Mouse (Mus musculus) hindbrain, embryonic 11.5 days (tissue): Measurements from ENCODE around the gene Ovca2. TPM values are rescaled to one million over a fixed set of nuclear protein-coding genes. Genes with fewer than 3 reads are reported as not detected.

Experiments used
- ATAC-seq: fragments of 200-750 bp; cut with Nextera tagmentation; 2 replicates; pipeline ENCODE4 v1.8.0; 2017; ENCODE audit warnings: mild to moderate bottlenecking, moderate TSS enrichment, moderate library complexity; ENCODE audit not compliant: low FRiP score
- DNase-seq: peaks from one replicate; pipeline ENCODE4 v3.0.0-alpha.2; 2015; ENCODE audit warnings: low spot score
- H3K27ac ChIP-seq: fragments of 300-500 bp; sonication (generic); 2 replicates; pipeline ENCODE4 v1.5.1; 2014; ENCODE audit warnings: mild to moderate bottlenecking, low read depth, low read length
- H3K27me3 ChIP-seq: fragments of 300-500 bp; sonication (generic); 2 replicates; pipeline ENCODE4 v1.6.1; 2014; ENCODE audit warnings: mild to moderate bottlenecking, low read length, moderate library complexity, mixed read lengths; ENCODE audit not compliant: control insufficient read depth, insufficient read depth
- H3K36me3 ChIP-seq: fragments of 300-500 bp; sonication (generic); 2 replicates; pipeline ENCODE4 v1.6.1; 2014; ENCODE audit warnings: mild to moderate bottlenecking, low read length, moderate library complexity, mixed read lengths; ENCODE audit not compliant: control insufficient read depth, insufficient read depth
- H3K4me1 ChIP-seq: fragments of 300-500 bp; sonication (generic); replicated peaks from 2 replicates; pipeline ENCODE4 v1.6.1; 2014; ENCODE audit warnings: low read length, mixed read lengths; ENCODE audit not compliant: control insufficient read depth, insufficient read depth
- H3K4me2 ChIP-seq: fragments of 300-500 bp; sonication (generic); replicated peaks from 2 replicates; pipeline ENCODE4 v1.6.1; 2014; ENCODE audit warnings: mild to moderate bottlenecking, low read depth, low read length
- H3K4me3 ChIP-seq: fragments of 300-500 bp; sonication (generic); 2 replicates; pipeline ENCODE4 v1.5.1; 2014; ENCODE audit warnings: low read depth, low read length
- H3K9ac ChIP-seq: fragments of 300-500 bp; sonication (generic); 2 replicates; pipeline ENCODE4 v1.6.1; 2014; ENCODE audit warnings: low read depth, low read length
- H3K9me3 ChIP-seq: fragments of 300-500 bp; sonication (generic); 2 replicates; pipeline ENCODE4 v1.6.1; 2016; ENCODE audit warnings: low read length; ENCODE audit not compliant: control insufficient read depth
- WGBS: fragments of 180-500 bp; shearing (Covaris S2); extraction: QIAGEN DNeasy Blood & Tissue Kit; methylation state at CpG from one replicate; pipeline ENCODE4 v1.1.7; 2014; 5-methylcytosine and 5-hydroxymethylcytosine counted together
- polyA plus RNA-seq: library from polyadenylated mRNA; unstranded; fragments of >200 nt; fragmentation: Nextera tagmentation; extraction: Ambion mirVana; gene quantifications from 2 replicates; pipeline ENCODE4 v1.2.1, GENCODE M21; 2014

Gene Ovca2
- polyA plus RNA-seq, 1 experiment from 2014 or later: 31.0 TPM

GRCm38 (mm10) chr11:75200935-75201334 lies 22.3 kb upstream of the Ovca2 start:
- no peak for ATAC-seq
- H3K9ac ChIP-seq: no peak overlapping the region
- H3K4me2 ChIP-seq: no peak overlapping the region
- no peak overlapping the region for H3K4me3 ChIP-seq
- H3K36me3 ChIP-seq: no peaks in the 10 kb centered on the region
- no peaks in the 10 kb centered on the region for H3K9me3 ChIP-seq
- no peak for DNase-seq
- 92% methylated on average over 12 of the region's 12 CpGs for WGBS
- no peak overlapping the region for H3K27ac ChIP-seq
- H3K4me1 ChIP-seq: 0 out of 2 replicates have a peak, but pooled peaks cover 2% of the 10 kb centered on the region
- peaks cover 15% of the 10 kb centered on the region for H3K27me3 ChIP-seq

- Histone ChIP-seq H3K27ac (no peak overlapping the region), H3K9me3 (no peaks in the 10 kb centered on the region), H3K4me2 (no peak overlapping the region), H3K4me3 (no peak overlapping the region), H3K4me1 (peaks cover 2% of the 10 kb centered on the region; the same call in 1 of the 2 replicates), H3K9ac (no peak overlapping the region), H3K27me3 (peaks cover 25% of the 10 kb centered on the region), H3K36me3 (no peaks in the 10 kb centered on the region)
- no peak for DNase-seq
- ATAC-seq: no peak
- WGBS: 88% methylated on average over 5 of the region's 5 CpGs
These were observed 21.3 kb upstream of the Ovca2 start for GRCm38 (mm10) chr11:75199951-75200350.

GRCm38 (mm10) chr11:75198792-75199191 lies 20.2 kb upstream of the Ovca2 start:
- DNase-seq (no peak), ATAC-seq (no peak)
- peaks cover 36% of the 10 kb centered on the region for H3K27me3 ChIP-seq
- peaks cover 5% of the 10 kb centered on the region for H3K4me1 ChIP-seq
- H3K27ac ChIP-seq: no peak overlapping the region
- H3K36me3 ChIP-seq: no peaks in the 10 kb centered on the region
- H3K4me2 ChIP-seq: no peak overlapping the region
- no peaks in the 10 kb centered on the region for H3K9me3 ChIP-seq
- no peak overlapping the region for H3K4me3 ChIP-seq
- H3K9ac ChIP-seq: no peak overlapping the region
- WGBS: 61% methylated on average over 4 of the region's 4 CpGs

- no peak for DNase-seq
- Histone ChIP-seq H3K4me1 (peaks cover 7% of the 10 kb centered on the region), H3K4me2 (no peak overlapping the region), H3K27me3 (peaks cover 44% of the 10 kb centered on the region), H3K36me3 (no peaks in the 10 kb centered on the region), H3K4me3 (no peak overlapping the region), H3K9me3 (no peaks in the 10 kb centered on the region), H3K27ac (no peak overlapping the region), H3K9ac (no peak overlapping the region)
- ATAC-seq: no peak
- 30% methylated on average over 7 of the region's 7 CpGs for WGBS
These were observed 19.3 kb upstream of the Ovca2 start for GRCm38 (mm10) chr11:75197956-75198355.

GRCm38 (mm10) chr11:75196131-75196530 lies 17.5 kb upstream of the Ovca2 start:
- H3K27me3 ChIP-seq: peaks cover 61% of the 10 kb centered on the region

GRCm38 (mm10) chr11:75194850-75195461 lies 16.3 kb upstream of the Ovca2 start:
- H3K9ac ChIP-seq: no peak overlapping the region
- peak overlapping the region; percentile 73 for H3K4me2 ChIP-seq
- no peaks in the 10 kb centered on the region for H3K36me3 ChIP-seq
- H3K4me3 ChIP-seq: peak overlapping the region; percentile 41
- ATAC-seq: no peak
- peaks cover 60% of the 10 kb centered on the region for H3K27me3 ChIP-seq
- no peaks in the 10 kb centered on the region for H3K9me3 ChIP-seq
- under 1% methylated on average over 39 of the region's 39 CpGs for WGBS
- H3K27ac ChIP-seq: no peak overlapping the region
- DNase-seq: peak; percentile 72
- peaks cover 7% of the 10 kb centered on the region for H3K4me1 ChIP-seq

More at GRCm38 (mm10) chr11:75196131-75196530, 17.5 kb upstream of the Ovca2 start:
- ATAC-seq: no peak
- H3K36me3 ChIP-seq: no peaks in the 10 kb centered on the region
- no peaks in the 10 kb centered on the region for H3K9me3 ChIP-seq
- H3K4me1 ChIP-seq: peaks cover 7% of the 10 kb centered on the region
- no peak overlapping the region for H3K4me2 ChIP-seq
- 49% methylated on average over 6 of the region's 6 CpGs for WGBS
- no peak for DNase-seq
- H3K9ac ChIP-seq: no peak overlapping the region
- no peak overlapping the region for H3K4me3 ChIP-seq
- H3K27ac ChIP-seq: no peak overlapping the region

- Histone ChIP-seq H3K9me3 (no peaks in the 10 kb centered on the region), H3K36me3 (no peaks in the 10 kb centered on the region), H3K27ac (no peak overlapping the region), H3K9ac (peak overlapping the region; percentile 51), H3K4me1 (peaks cover 9% of the 10 kb centered on the region), H3K4me3 (peak overlapping the region; percentile 41), H3K27me3 (peaks cover 58% of the 10 kb centered on the region), H3K4me2 (peak overlapping the region; percentile 73)
- DNase-seq (peak; percentile 62), ATAC-seq (no peak)
- under 1% methylated on average over 50 of the region's 52 CpGs for WGBS
These were observed 15.7 kb upstream of the Ovca2 start for GRCm38 (mm10) chr11:75194121-75194849.

- H3K36me3 ChIP-seq: no peaks in the 10 kb centered on the region
- peaks cover 10% of the 10 kb centered on the region for H3K4me1 ChIP-seq
- WGBS: under 1% methylated on average over 73 of the region's 84 CpGs
- peaks cover 58% of the 10 kb centered on the region for H3K27me3 ChIP-seq
- H3K9me3 ChIP-seq: no peaks in the 10 kb centered on the region
- H3K4me2 ChIP-seq: peak within 1 kb of the TSS; percentile 73
- DNase-seq (peak; percentile 43), ATAC-seq (0 out of 2 replicates have a peak, but pooled peaks have one; percentile 31)
- H3K9ac ChIP-seq: peak within 1 kb of the TSS; percentile 51
- no peak within 1 kb of the TSS for H3K27ac ChIP-seq
- peak within 1 kb of the TSS; percentile 41 for H3K4me3 ChIP-seq
These were observed 14.8 kb upstream of the Ovca2 start, which contains the start of gene Rtn4rl1 for GRCm38 (mm10) chr11:75193256-75194071. Rtn4rl1 (plus strand) TSS chr11:75193783.
